Mouse (Mus musculus) MEL (cell line): ENCODE data around the gene Fxr1.

Experiments used
- CHD2 ChIP-seq: IDR thresholded peaks from 2 replicates; pipeline ENCODE4 v1.6.1; 2011; ENCODE audit warnings: low read length, improper control_type of control experiment
- CTCF ChIP-seq, 3 experiments: IDR thresholded peaks in 2 of 3; conservative IDR thresholded peaks in 1 of 3; 2 replicates each; pipeline ENCODE4 v1.5.1; 2011 to 2012; ENCODE audit warnings: low read length in 3 of 3, low read depth in 2 of 3, mild to moderate bottlenecking in 2 of 3, improper control_type of control experiment in 1 of 3, inconsistent platforms in 1 of 3, mixed read lengths in 1 of 3, moderate library complexity in 1 of 3; ENCODE audit not compliant: control insufficient read depth in 1 of 3, insufficient read depth in 1 of 3, poor library complexity in 1 of 3, severe bottlenecking in 1 of 3
- E2F4 ChIP-seq: IDR thresholded peaks from 2 replicates; pipeline ENCODE4 v1.6.1; 2011; ENCODE audit warnings: low read depth, low read length, improper control_type of control experiment, borderline replicate concordance
- GATA1 ChIP-seq: IDR thresholded peaks from 2 replicates; pipeline ENCODE4 v1.6.1; 2011; ENCODE audit warnings: low read depth, low read length, improper control_type of control experiment
- NELFE ChIP-seq: IDR thresholded peaks from 2 replicates; pipeline ENCODE4 v1.6.1; 2011; ENCODE audit warnings: low read depth, low read length, improper control_type of control experiment
- POLR2A ChIP-seq, 2 experiments: IDR thresholded peaks; 2 replicates each; pipeline ENCODE4 v1.6.1; 2011 to 2012; ENCODE audit warnings: low read length in 2 of 2, mild to moderate bottlenecking in 2 of 2, control low read depth in 1 of 2, improper control_type of control experiment in 1 of 2, low read depth in 1 of 2, moderate library complexity in 1 of 2; ENCODE audit not compliant: control insufficient read depth in 1 of 2, insufficient read depth in 1 of 2, poor library complexity in 1 of 2
- USF1 ChIP-seq: IDR thresholded peaks from 2 replicates; pipeline ENCODE4 v1.6.1; 2014; ENCODE audit warnings: low read depth, mild to moderate bottlenecking, inconsistent platforms, low read length, improper control_type of control experiment, moderate library complexity

DNA sequence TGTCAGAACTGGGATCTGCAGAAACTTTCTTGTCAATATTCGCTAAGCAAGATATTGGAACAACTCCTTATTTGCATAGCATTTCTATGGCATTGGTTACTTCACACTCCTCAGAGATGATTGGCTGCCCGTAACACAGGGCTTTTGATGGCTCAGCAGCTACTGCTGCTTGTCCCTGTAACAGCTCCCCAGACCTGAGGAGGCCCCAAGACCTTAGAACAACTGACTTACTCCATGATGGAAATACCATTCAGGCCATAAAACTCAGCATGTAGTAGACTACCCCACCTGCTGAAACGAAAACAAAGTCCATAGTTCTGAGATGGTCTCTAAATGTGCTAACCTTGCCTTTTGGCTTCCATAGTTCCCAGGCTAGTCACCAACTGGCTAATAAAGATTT lies 12.9 kb upstream of the Fxr1 start:
- no peak for TF ChIP-seq CTCF (IDR thresholded peaks at IDR 0.05 in 2 of 3, conservative IDR thresholded peaks at IDR 0.05 in 1 of 3; ENCODE audit: control insufficient read depth in 1 of 3, insufficient read depth in 1 of 3, low read depth in 2 of 3, low read length in 3 of 3, poor library complexity in 1 of 3, severe bottlenecking in 1 of 3)
- no peak for TF ChIP-seq NELFE
- TF ChIP-seq CHD2 = no peak
- no peak for TF ChIP-seq GATA1
- no peak for TF ChIP-seq POLR2A (IDR thresholded peaks at IDR 0.05; ENCODE audit: control insufficient read depth in 1 of 2, insufficient read depth in 1 of 2, low read depth in 1 of 2, low read length in 2 of 2, poor library complexity in 1 of 2)
- TF ChIP-seq USF1 = no peak
- TF ChIP-seq E2F4 = no peak
